Mouse (Mus musculus): Measurements from ENCODE around the gene Spry1.

Spry1 gene

DNA sequence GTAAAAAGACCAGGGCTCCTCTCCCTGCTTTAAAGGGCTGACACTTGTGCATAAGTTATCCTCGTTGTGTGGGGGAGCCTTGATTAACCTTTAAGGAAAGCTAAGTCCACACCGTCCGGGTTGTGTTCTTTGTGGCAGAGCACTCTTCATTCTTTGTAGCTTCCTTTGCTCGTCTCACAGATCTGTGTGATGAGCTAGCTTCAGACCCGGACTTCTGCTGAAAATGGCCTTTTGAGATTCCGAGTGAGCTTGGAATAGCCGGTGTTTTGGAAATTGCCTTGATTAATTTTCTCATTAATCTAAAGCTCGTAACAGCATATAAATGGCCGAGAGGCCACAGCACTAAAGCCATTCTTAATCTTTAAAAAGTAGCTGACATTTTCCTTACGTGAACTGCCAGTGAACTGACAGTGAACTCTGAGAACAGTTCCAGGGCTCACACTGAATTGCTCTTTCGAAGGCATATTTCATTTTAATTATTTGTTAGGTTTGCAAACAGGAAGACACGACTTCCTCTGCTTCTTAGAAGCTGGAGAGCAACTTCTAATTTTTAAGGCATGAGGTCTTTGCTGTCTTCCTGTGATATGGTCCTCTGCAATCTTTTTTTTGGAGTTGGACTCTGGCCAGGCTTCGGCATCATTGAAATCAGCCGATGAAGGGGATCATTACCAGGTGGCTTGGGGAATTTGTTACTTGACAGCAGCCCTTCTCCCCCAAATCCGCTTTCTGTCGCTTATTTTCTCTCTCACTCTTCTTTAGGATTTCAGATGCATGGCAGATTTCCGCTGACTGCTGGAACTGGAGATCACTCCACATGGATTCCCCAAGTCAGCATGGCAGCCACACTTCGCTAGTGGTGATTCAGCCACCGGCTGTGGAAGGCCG is 2.3 kb downstream of the Spry1 start:
- DNase-seq (ENCODE audit: low read depth, low spot score), result no peak

DNA sequence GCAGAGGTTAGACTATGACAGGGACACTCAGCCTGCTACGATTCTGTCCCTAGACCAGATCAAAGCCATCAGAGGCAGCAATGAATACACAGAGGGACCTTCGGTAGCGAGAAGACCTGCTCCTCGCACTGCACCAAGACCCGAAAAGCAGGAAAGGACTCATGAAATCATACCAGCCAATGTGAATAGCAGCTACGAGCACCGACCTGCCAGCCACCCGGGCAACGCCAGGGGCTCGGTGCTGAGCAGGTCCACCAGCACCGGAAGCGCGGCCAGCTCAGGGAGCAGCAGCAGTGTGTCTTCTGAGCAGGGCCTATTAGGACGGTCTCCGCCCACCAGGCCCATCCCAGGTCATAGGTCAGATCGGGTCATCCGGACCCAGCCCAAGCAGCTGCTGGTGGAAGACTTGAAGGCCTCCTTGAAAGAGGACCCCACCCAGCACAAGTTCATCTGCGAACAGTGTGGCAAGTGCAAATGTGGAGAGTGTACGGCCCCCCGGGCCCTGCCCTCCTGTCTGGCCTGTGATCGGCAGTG is 3.0 kb downstream of the Spry1 start:
- no peak for DNase-seq (ENCODE audit: low read depth, low spot score)

GRCm38 (mm10) chr3:37643411-37643810 is 3.7 kb downstream of the Spry1 start:
- no peak for DNase-seq (ENCODE audit: low read depth, low spot score)

- DNase-seq (ENCODE audit: low read depth, low spot score), result no peak
These were observed 4.2 kb downstream of the Spry1 start for GRCm38 (mm10) chr3:37643903-37644302.

GRCm38 (mm10) chr3:37645061-37645460 is 5.3 kb downstream of the Spry1 start:
- DNase-seq (ENCODE audit: low read depth, low spot score), result no peak

- no peak for DNase-seq (ENCODE audit: low read depth, low spot score)
These were observed 6.5 kb downstream of the Spry1 start for GRCm38 (mm10) chr3:37646221-37646620.

DNA sequence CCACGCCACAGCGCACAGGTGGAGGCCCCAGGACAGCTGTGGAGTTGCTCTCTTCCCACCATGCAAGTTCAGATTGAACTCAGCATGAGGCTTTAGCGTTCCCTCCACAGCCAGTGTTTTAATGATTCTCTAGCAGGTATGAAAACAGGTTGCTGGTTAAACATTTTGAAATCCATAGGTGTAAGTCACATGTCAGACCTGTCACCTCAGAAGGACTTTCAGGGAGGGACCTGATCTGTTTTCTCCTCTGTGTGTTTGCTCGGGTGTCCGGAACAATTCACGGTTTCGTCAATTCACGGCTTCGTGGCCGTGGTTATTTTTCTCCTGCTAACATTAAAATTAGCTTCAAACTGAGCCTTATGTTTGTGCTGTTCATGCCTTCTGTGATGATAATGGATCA is 7.5 kb downstream of the Spry1 start:
- no peak for DNase-seq (ENCODE audit: low read depth, low spot score)

DNA sequence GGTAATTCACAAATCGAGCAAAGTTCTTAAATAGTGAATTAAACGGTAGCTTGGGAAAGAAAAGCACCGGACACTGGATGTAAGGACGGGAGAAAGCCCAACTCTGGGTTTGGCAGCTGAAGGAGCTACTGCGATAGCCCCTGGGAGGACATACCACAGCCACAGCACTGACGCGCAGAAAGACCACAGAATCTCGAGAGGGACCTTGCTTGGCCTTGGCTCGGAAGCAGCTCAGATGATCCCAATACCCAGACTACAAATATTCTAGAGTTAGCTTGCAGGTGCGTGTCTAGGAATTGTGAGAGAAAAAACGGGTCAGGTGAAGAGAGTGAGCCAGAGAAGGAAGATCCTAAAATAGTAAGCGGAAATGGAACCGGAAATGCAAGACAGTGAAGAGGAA is 8.5 kb downstream of the Spry1 start:
- DNase-seq (ENCODE audit: low read depth, low spot score), result no peak

GRCm38 (mm10) chr3:37649281-37649680 is 9.5 kb downstream of the Spry1 start:
- no peak for DNase-seq (ENCODE audit: low read depth, low spot score)

DNA sequence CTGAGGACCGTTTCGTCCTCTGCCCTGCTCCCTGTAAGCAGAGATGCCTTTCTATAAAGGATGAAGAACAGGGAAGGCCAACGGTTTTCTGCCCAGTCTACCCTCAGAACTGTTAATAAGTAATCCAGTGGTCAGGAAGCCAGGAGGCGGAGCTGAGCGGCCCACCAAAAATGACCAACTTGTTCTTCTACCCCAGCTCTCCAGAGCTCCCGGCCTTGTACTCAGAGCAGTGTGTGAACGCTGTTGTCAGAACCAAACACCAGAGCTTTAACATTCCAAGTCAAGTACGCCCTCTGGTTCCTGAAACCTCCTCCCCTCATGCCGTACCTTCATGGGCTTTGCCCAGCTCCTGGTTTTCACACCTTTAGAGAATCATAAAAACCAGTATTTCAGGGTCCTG is 12.8 kb downstream of the Spry1 start:
- no peak for DNase-seq (ENCODE audit: low read depth, low spot score)

GRCm38 (mm10) chr3:37653935-37654729 is 14.4 kb downstream of the Spry1 start:
- DNase-seq (ENCODE audit: low read depth, low spot score), result no peak

DNA sequence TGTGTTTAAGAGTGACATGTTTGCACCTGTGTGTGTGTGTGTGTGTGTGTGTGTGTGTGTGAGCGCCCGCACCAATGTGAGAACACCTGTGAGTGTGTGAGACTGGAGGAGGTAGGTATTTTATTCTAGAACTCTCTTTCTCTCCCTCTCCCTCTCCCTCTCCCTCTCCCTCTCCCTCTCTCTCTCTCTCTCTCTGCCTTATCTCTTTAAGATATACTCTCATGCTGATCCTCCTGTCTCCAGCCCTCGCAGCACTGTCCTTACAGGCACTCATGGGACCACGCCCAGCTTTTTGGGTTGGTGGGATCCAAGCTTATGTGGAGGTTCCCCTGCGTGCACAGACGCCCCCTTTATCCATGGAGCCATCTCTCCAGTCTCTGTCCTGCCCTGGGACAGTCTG is 15.0 kb downstream of the Spry1 start:
- DNase-seq (ENCODE audit: low read depth, low spot score), result no peak

DNA sequence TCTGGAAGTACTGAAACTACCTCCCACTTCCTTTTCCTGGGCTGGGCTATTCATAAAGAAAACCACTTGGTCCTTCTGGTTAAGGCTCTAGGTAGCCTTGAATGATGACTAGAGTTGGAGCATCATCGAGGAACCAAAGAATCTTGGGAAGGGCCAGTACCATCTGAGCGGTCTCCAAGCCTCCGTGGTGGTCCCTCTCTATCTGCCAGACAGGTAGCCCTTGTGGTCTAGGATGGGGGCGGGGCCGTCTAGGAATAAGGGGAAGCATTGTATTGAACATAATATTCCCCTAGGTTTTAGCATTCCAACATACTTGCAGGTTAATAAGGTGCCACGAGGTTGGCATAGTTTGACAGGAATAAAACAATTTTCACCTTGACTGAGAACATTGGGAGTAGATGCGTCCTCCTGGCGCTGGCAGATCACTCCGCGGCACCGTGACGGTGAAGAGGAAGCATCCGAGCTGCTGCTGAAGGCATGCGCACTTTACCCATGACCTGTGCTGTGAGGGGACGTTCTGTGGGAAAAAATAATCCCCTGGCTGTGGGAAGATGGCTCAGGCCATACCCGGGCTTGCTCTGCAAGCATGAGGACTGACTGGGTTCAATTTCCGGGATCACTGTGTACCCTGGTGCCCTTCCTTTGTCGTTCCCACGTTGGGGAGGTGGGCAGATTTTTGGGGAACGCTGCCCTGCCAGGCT is 16.3 kb downstream of the Spry1 start:
- DNase-seq (ENCODE audit: low read depth, low spot score), result no peak

- DNase-seq (ENCODE audit: low read depth, low spot score), result no peak
These were observed 17.3 kb downstream of the Spry1 start for GRCm38 (mm10) chr3:37657009-37657408.

- no peak for DNase-seq (ENCODE audit: low read depth, low spot score)
These were observed 18.4 kb downstream of the Spry1 start for GRCm38 (mm10) chr3:37658155-37658554.

DNA sequence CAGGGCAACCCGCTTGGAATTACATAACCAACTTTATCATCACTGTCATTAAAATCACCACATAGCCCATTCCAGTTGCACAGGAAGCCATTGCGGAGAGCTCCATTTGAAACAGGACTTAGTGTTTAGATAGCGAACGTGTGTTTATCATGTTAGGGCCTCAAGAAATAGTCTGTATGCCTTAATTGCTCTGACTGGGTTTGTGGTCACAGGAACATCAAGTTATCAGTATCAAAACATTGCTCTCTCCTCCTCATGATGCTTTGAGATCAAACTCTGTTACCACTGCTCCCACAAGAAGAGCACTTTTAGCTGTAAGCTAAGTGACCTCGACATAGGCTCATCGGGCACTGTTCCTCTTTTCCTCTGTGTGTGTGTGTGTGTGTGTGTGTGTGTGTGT is 19.9 kb downstream of the Spry1 start:
- no peak for DNase-seq (ENCODE audit: low read depth, low spot score)

GRCm38 (mm10) chr3:37666291-37667118 is 26.8 kb downstream of the Spry1 start:
- no peak for DNase-seq (ENCODE audit: low read depth, low spot score)

GRCm38 (mm10) chr3:37667119-37667467 is 27.3 kb downstream of the Spry1 start:
- no peak for DNase-seq (ENCODE audit: low read depth, low spot score)

DNA sequence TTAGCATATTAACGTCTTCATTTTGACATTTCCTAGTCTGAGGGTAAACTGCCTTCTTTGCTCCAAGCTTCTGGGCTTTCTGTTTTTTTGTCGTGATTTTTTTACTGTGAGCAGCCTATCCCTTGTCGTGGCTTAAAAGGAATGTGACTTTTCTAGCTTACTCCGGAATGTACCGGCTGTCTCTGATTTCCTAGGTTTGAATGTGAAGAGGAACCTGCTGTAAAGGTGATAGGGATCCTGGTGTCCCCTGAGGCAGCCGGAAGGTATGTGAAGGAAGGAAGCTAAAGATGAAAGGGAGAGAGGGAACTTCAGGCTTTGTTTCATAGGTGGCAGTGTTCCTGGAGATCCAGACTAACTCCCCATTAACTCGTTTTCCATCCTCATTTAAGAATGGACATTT is 28.0 kb downstream of the Spry1 start:
- DNase-seq (ENCODE audit: low read depth, low spot score), result no peak

- DNase-seq (ENCODE audit: low read depth, low spot score), result no peak
These were observed 28.9 kb downstream of the Spry1 start for GRCm38 (mm10) chr3:37668652-37669051.

DNA sequence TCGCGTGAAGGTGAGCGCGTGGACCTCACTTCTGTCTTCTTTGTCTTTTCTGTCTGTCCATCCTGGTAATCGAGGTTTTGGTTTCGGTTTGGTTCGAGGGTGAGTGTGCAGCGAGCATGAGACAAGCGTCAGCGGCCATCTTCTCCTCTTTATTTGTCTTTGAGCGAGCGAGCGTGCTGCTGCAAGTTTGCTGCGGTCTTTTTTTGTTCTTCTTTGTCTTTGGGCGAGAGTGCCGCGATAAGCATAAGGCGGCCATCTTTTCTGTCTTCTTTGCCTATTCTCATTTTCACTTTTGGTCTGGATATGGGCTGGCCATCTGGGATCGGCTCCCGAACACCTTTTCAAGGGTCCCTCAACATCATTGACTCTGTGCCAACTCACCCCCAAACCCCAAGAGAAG is 29.4 kb downstream of the Spry1 start:
- no peak for DNase-seq (ENCODE audit: low read depth, low spot score)

Data from telencephalon, adult 2 months (tissue).